Mouse (Mus musculus): ENCODE measurements around the gene Fam160a1. TPM values are rescaled to one million over a fixed set of nuclear protein-coding genes. Genes with fewer than 3 reads are reported as not detected.

The Fam160a1 gene
- polyA plus RNA-seq (2017; shearing (Covaris generic)): 13.8 TPM

GRCm38 (mm10) chr3:85817191-85817590 is at the start of gene Fam160a1:
Gene Fam160a1 (minus strand): TSS chr3:85817291.

Other genes starting within 250 kb of the Fam160a1 start
- gene Gatb, start 243.2 kb downstream of the Fam160a1 start, polyA plus RNA-seq (2017; shearing (Covaris generic)): 15.6 TPM
- gene Glt28d2, start 70.2 kb upstream of the Fam160a1 start, polyA plus RNA-seq (2017; shearing (Covaris generic)): 4.4 TPM
- 15.8 TPM for gene Gm37240, start 70.2 kb upstream of the Fam160a1 start, polyA plus RNA-seq (2017; shearing (Covaris generic))
- gene Sh3d19, start 153.8 kb upstream of the Fam160a1 start, polyA plus RNA-seq (2017; shearing (Covaris generic)): 3.6 TPM
- not detected for gene Prss48, start 185.2 kb upstream of the Fam160a1 start, polyA plus RNA-seq (2017; shearing (Covaris generic))